Mouse (Mus musculus): ENCODE measurements around the gene Fn3krp. TPM values are rescaled to one million over a fixed set of nuclear protein-coding genes. Genes with fewer than 3 reads are reported as not detected.

Gene Fn3krp
- 10 to 100 TPM; 49.1 to 50.4 TPM for total RNA-seq (2021)

DNA sequence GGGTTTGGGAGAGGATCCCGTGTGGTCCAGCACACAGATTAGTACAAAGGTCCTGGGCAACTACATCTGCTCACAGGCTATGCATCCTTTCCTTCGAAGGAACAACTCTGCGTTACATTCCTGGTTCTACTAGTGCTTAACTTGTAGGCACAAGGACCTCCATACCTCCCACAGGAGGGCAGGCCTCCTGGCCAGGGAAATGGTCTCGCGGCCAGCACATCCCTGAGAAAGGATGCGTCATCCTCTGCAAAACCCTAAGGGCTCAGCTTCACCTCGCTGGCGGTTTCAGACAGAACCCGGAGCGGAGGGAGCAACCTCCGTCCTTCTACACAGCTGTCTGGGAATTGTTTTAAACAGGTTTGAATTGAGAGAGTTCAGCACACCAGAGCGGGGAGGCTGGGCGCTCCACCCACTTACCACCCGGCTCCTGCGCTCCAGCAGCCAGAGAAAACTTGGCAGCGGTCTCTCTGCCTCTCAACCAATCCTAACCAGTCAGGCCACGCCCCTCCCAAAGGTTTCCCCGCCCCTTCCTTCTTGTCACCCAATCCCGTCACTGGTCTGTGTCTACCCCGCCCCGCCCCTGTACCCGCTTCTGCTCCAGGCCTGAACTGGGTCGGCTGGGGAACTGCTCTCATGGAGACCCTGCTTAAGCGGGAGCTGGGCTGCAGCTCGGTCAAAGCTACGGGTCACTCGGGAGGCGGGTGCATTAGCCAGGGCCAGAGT lies at the start of gene Fn3krp:
TSS of gene Fn3krp (plus strand) at position 572 of the 723 bp plus-strand sequence.
- peak; percentile 98 for DNase-seq

DNA sequence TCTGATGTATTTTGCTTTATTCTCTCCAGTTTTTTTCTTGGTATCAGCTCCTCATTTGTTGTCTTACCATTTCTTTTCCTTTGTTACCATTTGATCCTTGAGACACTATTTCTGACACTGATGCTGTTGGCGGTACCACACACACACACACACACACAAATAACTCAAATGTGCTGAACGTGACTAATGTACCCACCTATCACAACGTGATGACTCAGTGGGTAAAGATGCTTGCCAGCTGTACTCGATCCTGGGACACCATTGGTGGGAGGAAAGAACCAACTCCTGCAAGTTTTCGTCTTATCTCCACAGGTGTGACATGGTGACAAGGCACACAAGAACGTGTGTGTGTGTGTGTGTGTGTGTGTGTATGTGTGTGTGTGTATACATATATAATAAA lies 47.9 kb upstream of the Fn3krp start:
- no peak for DNase-seq

DNA sequence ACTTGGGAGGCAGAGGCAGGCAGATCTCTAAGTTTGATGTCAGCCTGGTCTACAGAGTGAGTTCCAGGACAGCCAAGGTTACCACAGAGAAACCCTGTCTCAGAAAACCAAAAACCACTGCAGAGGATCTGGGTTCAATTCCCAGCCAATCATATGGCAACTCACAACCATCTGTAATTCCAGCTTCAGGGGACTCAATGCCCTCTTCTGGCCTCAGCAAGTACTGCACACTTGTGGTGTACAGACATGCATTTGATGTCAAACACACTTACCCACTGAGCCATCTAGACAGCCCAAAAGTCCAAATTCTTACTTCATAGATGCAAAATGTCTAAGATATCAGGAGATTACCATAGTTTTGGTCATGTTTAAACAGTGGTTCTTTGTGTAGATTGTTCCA lies 42.6 kb upstream of the Fn3krp start:
- no peak for DNase-seq

DNA sequence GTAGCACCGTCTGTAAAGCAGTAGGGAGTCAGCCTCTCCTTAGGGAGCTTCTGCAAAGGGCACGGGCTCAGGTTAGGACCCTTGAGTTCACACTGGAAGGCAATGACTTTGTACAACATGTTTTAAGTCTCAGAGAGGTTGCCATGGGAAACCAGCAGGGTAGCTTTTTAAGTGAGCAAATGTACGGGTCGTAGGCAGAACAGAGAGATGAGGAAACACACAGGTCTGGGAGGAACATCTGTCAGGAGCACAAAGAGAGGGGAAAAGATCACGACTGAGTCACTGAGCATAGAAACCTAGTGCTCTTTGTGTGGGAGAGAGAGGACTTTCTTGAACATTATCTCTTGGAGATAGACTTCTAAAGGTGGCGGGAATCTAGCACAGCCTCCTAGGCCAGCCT lies 40.9 kb upstream of the Fn3krp start:
- no peak for DNase-seq

DNA sequence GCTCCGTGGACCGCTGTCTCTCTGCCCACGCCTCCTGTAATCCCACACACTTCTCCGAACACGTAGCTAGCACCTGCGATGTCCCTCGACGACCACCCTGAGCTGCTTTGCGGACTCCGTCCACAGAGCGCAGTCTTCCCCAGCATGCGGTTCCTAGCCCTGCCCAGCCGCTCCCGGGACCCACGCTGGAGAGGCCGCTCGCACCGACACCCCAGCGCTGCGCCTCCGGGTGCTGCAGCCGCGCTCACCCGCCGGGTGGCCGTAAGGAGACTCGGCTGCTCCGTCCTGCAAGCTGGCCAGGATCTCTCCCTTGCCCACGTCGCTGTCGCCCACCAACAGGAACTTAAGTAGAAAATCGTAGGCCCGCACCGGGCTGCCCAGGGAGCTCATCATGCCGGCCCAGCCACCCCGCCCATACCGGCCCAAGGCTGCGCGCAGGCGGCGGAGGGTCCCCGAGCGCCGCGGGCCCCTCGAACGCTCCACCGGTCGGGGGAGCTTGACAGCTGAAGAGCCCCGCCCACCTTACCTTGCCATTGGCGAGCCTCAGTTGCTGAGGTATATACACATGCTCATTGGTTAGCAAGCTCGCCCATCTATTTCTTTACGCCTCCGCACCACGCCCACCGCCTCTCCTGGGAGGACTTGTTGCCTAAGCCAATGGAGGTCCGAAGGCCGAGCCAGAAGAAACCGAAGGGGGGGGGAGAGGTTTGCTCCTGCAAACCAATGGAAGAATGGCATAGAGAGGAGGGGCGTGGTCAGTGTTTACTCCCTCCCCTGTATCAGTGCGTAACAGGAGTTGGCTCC lies 33.2 kb upstream of the Fn3krp start, which contains the start of gene Rab40b:
TSS of gene Rab40b (minus strand) at position 502 of the 804 bp plus-strand sequence.
- DNase-seq: peak; percentile 92 to 94

GRCm38 (mm10) chr11:121388554-121388945 lies 32.7 kb upstream of the Fn3krp start:
- DNase-seq: no peak

- DNase-seq: no peak
Observed at GRCm38 (mm10) chr11:121390793-121391192, 30.4 kb upstream of the Fn3krp start.

DNA sequence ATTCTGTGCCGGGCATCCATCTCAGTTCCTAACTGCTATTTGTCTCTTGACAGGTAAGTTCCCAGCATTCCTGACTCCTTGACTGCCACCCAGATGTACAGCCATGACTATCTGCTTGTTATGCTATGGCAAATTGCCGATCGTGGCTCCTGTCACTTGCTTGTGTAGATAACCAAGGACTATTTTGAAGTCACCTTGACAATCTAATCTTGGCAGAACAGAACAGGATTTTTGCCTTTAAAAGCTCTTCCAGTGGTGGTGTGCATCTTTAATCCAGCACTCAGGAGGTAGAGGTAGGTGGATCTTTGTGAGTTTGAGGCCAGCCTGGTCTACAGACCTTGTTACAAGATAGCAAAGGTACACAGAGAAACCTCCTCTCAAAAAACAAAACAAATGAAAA lies 28.8 kb upstream of the Fn3krp start:
- DNase-seq: no peak

DNA sequence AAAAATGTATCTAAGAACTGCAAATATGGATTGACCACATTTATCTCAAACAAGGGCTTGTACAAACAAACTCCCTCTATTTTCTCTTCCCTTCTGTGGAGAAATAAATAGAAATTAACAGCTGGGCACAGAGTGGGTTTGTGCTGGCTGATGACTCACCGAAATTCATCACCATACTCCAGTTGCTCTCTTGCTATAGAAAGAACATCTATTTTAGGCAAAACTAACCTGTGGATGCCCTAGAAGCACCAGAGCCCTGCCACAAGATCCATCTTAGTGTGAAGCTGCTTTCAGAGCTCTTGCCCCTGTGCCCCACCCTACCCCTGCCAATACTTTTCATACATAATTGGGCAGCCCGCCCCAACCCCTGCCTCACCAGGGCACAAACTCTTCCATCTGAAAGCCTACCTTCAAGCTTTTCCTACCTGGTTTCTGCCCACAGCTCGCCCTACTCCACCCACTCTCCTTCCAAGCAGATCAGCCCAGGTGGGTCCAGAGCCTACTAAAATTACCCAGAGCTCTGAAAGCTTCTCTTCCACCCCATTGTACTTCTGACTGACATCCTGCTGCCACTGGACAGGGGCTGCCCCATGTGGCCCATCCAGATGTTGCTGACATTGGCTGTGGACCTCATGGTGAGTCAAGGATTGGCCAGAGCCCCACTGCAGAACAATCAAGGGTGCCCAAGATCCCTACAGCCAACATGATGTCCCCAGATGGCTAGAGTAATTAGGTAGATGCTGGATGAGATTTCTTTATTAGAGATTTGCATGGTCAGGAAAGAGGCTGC lies 13.6 kb upstream of the Fn3krp start:
- DNase-seq: peak in 1 of 2 experiments; percentile 12

DNA sequence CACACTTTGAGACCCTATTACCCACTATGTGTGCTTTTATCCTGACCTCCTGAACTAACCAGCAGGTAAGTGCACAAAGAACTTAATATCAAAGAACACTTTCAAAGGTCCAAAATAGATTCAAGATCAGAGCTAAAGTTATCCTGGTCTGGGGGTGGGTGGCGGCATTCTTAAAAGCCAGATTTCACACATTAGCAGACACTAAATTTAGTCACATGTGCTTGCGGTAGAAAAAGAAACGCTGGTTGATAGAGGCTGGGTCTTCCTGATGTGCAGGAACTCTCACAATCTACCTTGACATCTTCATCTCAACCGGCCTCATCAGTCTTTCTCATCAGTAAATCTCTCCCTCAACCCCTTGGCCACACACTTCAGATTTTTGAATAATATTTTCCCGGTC lies 6.4 kb upstream of the Fn3krp start:
- no peak for DNase-seq

GRCm38 (mm10) chr11:121415351-121415750 lies 5.8 kb upstream of the Fn3krp start:
- no peak for DNase-seq

GRCm38 (mm10) chr11:121417971-121418370 lies 3.2 kb upstream of the Fn3krp start:
- DNase-seq: no peak

- DNase-seq: no peak
Observed at GRCm38 (mm10) chr11:121418932-121419331, 2.3 kb upstream of the Fn3krp start.

DNA sequence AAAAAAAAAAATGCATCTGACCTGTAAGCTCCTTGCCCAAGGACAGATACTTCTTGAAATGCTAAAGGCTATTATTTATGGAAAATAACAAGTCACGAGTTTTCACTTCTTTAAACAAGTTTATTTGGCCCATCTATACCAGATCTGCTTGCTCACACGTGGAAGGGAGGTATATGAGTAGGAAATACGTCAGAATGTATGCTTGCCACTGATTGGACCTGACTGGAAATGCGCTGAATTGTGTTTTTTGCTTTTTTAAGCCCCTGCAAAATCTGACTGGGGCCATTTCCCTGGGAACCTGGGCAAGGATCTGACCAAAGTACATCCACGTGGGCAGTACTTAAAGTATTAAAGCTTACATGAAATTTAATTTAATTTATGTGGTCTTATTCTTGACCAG lies 822 bp upstream of the Fn3krp start:
- DNase-seq: no peak

DNA sequence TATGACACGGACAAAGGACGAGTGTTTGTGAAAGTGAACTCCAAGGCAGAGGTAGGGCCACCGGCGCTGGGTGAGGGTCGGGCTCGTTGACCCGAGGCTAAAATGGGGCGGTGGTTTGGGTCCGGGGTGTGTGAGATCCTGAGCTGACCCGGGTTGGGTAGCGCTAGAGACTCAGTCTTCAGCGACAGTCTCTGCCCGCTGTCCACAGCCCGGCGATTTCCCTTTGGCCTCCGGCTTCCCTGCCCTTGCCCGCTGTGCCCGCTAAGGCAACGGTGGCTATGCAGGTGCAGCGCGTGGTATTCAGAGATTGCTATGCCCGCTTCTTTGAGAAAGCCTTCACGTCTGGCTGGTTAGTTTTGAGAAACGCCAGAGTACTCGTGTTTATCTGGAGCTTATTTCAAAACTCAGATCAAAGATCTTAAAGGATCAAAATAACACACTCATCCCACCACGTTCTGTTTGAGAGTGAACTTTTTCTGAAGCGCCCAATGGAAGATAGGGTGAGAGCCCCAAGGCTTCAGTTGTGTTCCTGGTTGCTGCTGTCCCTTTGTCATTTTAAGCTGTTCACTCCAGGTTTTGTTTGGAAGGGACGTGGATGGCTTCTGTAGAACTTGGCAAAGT lies 462 bp downstream of the Fn3krp start:
- DNase-seq: no peak

GRCm38 (mm10) chr11:121433397-121433796 lies 12.2 kb downstream of the Fn3krp start:
- no peak for DNase-seq

DNA sequence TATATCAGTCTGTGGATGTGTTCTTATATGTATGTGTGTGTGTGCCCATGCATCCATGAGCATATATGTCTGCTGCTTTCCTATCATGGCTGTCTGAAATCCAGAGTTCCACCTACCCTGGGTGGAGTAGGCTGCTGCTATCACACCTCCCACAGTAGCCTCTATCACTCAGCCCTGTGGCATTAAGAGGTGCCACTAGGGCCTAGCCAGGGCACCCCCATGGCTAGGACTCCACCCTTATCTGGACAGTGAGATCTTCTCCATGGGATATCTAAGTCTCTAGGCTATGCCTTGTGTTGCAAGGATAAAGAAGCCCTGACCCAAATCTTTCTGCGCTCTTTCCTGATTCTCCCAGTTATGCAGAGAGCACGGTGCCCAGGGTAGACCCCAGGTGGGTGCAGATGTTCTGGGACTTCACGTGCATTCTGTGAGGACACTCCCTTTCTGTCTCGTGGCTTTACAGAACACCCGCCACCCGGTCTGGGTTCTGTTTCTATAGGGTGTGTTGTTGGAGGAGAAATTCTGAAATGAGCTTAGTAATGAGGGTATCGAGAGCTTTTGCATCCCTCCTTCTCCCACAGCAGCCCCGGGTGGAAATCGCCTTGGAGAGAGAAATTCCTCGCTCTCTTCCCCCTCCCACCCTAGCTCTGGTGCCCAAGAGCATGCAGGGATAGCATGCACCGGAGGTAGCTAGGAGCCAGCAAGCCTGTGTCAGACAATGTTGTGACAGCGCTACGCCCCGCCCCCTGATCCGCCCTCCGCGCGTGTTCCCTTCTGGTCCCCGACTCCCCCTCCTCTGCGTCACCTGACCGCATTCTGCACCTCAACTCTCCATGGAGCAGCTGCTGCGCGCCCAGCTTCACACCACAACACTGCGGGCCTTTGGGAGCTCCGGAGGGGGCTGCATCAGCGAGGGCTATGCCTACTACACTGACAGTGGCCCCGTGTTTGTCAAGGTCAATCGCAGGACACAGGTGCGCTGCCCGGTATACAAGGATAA lies 13.3 kb downstream of the Fn3krp start, which contains the start of gene Fn3k:
TSS of gene Fn3k (plus strand) at position 758 of the 1,000 bp plus-strand sequence.
- peak; percentile 94 to 95 for DNase-seq

- DNase-seq: no peak
Observed at GRCm38 (mm10) chr11:121437236-121437635, 16.0 kb downstream of the Fn3krp start.

- no peak for DNase-seq
Observed at GRCm38 (mm10) chr11:121439686-121440292, 18.6 kb downstream of the Fn3krp start.

DNA sequence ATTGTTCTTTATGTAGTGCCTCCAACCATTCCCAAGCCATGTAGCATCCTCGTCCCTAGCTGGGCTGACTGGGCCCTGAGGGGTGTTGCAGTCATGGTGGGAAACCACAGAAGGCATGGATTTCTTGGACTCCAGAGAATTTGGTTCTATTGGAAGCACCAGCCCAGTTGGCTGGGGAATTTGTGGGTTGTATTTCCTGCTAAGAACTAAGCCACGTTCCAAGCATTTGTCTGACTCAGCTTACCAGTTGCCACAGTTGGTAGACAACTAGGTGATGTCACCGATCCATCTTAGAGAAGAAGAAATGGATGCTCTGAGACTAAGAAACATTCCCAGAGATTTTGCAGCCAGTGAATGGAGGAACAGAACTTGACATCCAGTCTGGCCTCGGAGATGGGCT lies 20.5 kb downstream of the Fn3krp start:
- DNase-seq: no peak

GRCm38 (mm10) chr11:121442076-121442475 lies 20.9 kb downstream of the Fn3krp start:
- no peak for DNase-seq

All from layer of hippocampus, postnatal 36 days (tissue).